Mouse (Mus musculus): ENCODE data around the gene Flvcr2.
"Not testable (repeated sequence)": the region's sequence is repeated elsewhere in the genome, so short reads cannot be mapped to it uniquely, and the experiment has no call there.

Flvcr2 gene

DNA sequence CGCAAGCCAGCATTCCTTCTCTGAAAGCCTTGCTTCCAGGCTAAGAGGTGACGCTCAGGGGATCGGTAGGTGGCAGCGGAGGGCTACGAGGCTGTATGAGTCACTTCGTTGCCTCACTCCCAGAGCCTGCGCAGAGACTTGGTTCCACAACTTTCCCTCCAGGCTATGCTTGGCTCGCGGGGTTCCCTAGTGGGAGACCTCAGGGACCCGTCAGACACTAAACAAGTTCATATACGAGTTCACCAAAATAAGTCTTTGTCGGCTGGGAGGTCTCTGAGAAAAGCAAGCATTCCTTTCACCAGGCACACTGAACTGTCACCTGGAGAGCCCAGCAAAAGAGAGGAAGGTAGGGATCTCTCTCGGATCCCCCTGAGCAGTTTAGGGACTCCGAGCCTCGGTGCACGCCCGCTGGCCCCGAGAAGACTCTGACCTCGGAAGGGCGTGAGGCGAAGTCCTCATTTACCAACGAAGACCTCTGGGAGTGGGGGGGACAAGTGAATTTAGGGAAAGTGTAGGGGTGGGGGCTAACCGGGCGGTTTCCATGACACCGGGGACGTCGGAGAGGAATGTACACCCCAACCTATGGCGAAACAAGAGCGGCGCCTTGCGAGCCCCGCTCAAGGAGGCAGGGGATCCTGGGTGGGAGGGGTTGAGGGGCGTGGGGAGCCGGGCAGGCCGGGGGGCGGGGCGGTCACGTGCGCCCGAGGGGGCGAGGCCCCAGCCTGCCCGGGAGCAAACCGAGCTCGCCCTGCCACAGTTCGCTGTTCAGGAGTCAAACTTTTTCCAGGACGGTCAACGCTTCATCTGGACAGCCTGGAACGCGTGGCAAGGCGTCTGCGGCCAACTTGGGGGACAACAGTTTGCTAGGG lies at the start of gene Flvcr2:
Flvcr2 (plus strand) TSS at position 713 of the 869 bp plus-strand sequence.
- DNase-seq (ENCODE audit: low read depth), result peak; percentile 33

- DNase-seq (ENCODE audit: low read depth), result not testable (repeated sequence)
Observed at GRCm38 (mm10) chr12:85698179-85698578, 48.2 kb upstream of the Flvcr2 start.

- DNase-seq (ENCODE audit: low read depth), result no peak
Observed at GRCm38 (mm10) chr12:85700191-85700841, 46.0 kb upstream of the Flvcr2 start.

- no peak for DNase-seq (ENCODE audit: low read depth)
Observed at GRCm38 (mm10) chr12:85700842-85701223, 45.5 kb upstream of the Flvcr2 start.

DNA sequence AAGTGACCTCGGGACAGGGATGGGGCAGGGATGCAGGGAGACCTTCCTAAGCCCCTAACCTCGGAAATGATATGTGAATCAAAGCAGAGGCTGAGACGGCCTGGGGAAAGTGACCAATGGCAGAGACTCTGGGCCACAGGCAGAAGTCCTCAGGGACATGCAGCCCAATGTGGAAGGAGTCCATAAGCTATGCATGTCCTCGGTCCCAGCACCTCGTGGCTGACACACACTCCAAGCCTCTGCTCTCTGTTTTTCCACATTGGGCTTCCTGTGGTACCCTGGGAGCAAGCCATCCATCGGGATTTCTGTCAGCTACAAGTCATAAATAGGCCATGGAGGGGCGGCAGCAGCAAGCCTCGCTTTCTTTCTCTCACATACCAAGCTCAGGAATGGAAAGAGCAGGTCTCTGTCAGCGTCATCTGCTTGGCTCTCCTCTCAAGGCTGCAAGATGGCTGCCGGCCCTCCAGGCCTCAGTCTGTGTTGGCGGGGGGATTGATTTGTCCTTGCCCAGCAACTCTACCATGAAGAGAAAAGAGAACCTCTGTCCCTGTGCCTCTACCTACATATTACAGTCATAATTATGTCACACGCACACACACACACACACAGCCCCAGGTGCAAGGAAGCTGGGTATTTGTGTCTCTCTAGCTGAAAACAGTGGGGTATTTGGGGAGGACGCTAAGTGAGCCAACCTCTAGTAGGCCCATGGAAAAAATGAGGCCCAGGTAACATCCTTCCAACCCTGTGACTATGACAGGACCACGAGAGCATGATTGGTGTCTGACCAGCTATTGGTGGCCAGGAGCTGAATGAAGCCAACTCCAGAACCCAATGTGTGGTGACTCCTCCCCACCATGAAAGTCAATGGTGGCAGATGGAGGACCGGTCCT lies 43.9 kb upstream of the Flvcr2 start:
- DNase-seq (ENCODE audit: low read depth), result no peak

DNA sequence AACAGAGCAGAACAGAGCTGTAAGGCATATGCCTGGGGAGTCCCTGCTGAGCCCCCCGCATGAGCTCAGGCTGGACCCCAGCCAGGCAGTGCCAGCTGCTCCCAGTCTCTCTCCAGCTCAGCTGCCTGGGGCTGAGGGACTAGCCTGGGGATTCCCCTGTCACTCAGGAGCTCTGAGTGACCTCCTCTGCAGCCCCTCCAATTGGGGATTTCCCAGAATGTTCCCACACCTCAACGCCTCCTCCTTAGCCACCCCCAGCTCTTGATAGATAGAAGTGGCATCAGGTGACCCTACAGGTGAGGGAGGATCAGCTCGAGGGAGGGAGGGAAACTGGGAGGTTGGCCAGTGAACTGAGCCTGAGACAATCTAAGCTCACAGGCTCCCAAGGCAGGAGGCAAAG lies 42.8 kb upstream of the Flvcr2 start:
- DNase-seq (ENCODE audit: low read depth), result no peak

DNA sequence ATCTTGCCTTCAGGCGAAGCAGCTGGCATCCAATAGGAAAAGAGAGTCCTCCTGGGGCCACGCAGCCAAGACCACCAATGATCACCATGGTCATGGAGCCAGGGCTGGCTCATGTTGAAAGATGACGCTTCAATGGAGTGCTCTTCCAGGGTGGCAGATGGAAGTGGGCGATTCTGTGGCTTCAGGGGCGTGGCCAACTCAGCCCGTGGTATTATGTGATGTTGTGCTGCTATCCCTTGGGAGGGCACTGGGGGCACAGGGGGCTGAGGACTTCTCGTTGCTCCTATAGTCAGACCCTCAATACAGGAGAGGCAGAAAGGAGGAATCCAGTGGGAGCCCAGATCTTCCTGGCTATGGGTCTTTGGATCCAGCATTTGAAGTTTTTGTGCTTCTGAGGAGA lies 41.8 kb upstream of the Flvcr2 start:
- peak; percentile 80 for DNase-seq (ENCODE audit: low read depth)

GRCm38 (mm10) chr12:85705002-85705830 lies 41.1 kb upstream of the Flvcr2 start:
- DNase-seq (ENCODE audit: low read depth), result peak; percentile 93

DNA sequence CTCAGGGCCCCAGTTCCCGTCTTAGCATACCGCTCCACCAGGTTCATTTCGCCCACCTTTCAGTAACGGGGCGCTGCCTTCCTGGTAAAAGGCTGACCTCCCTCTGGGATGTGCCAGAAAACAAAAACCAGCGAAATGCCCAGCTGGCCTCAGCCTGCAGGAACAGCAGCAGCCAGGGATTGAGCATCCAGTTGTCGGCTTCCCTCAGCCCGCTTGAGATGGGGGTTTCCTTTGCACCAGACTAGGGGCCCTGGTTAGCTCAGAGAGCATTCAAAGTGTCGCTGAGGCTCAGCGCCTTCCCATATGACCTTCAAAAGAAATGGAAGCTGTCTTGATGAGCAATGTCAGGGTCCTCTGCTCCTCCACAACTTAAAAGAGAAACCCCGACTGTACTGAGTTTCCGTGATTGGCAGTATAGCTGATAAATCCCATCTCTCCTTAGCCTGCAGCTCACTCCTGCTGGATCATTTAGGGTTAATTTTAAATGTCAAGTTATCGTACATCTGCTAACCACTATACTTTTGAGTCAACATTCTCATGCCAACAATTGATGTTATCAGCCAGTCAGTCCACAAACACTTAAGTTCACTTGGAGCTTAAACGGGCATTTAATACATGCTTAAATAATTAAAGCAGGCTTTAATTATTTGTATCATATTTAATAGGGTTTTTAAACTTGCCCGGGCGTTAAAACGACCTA lies 40.4 kb upstream of the Flvcr2 start:
- peak; percentile 57 for DNase-seq (ENCODE audit: low read depth)

- DNase-seq (ENCODE audit: low read depth), result no peak
Observed at GRCm38 (mm10) chr12:85706906-85707305, 39.4 kb upstream of the Flvcr2 start.

DNA sequence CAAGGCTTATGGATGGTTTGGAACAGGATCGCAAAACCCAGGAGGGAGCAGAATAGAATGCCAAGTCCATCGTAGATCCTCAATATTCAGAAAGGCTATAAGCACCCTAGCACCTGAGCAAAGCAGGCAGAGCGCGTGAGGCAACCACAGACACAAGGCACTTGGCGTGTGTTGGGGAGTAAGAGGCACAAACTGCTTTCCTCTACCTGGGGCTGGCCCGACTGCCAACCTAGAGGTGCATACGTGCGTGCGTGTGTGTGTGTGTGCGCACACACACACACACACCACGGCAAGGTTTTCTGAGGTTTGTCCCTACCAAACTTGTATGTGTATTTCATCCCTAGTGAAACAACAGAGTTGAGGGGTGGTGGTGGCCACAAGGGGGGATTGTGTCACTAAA lies 38.9 kb upstream of the Flvcr2 start:
- DNase-seq (ENCODE audit: low read depth), result no peak

GRCm38 (mm10) chr12:85708556-85708955 lies 37.8 kb upstream of the Flvcr2 start:
- no peak for DNase-seq (ENCODE audit: low read depth)

DNA sequence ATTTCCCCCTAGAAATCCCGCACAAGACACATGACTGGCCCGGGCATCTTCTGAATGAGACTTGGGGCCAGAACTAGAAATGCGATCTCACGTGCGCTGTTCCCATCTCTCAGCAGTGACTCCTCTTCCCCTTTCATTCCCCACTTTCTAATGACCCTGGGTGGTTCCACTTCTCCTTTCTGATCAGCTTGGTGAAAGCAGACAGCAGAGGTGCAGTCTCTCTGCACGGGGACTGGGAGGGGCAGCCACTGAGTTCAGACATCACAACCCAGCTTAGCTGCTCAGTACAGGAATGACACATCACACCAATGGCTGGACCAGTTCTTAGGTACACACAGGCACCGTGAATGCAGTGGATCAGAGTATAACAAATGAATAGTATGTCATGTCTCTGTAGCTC lies 35.6 kb upstream of the Flvcr2 start:
- no peak for DNase-seq (ENCODE audit: low read depth)

- DNase-seq (ENCODE audit: low read depth), result peak; percentile 17
Observed at GRCm38 (mm10) chr12:85712587-85712986, 33.8 kb upstream of the Flvcr2 start.

GRCm38 (mm10) chr12:85714126-85714525 lies 32.2 kb upstream of the Flvcr2 start:
- no peak for DNase-seq (ENCODE audit: low read depth)

DNA sequence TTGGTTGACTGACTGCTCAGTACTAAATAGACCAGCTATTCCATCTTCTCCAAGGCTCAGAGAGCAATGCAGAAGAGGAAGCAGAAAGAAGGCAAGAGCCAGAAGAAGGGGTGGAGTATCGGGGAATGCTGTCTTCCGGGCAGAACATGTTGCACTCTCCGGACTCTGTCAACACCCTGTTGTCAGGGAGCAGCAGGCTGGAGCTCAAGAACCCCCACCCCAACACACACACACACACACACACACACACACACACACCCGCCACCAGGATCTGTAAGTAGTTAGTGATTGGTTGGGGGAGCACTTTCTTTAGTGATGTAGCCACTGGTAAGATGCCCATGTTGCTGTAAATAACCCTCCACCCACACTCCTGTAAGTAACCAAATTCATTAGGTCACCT lies 21.0 kb upstream of the Flvcr2 start:
- no peak for DNase-seq (ENCODE audit: low read depth)

DNA sequence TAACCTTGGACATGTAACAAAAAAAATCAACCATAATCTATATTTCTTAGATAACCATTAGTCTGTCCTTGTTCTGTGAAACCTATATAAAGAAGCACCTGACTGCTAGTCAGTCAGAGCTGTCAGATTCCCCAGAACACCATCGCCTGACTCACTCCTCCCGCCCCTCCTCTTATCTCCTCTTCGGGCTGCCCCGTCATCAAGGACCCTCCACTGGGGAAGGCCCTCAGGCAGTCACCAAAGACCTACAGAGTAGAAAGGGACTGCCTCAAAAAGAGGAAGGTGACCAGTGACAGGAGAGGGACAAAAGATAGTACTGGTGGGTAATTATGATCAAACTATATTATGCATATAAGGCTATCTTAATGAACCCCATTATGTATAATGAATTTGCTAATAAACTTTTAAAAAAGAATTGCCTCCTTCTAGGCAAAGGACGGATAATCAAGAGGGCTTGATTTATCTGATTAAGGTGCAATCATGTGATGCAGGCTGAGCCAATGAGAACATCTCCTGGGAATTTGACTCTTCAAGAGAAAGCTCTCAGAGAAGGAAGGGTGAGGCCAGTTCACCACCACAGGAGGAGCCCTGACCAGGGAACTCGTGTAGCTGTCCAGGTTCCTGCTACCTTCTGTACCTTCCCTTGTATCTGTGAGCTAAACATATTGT lies 19.5 kb upstream of the Flvcr2 start:
- peak; percentile 32 for DNase-seq (ENCODE audit: low read depth)

DNA sequence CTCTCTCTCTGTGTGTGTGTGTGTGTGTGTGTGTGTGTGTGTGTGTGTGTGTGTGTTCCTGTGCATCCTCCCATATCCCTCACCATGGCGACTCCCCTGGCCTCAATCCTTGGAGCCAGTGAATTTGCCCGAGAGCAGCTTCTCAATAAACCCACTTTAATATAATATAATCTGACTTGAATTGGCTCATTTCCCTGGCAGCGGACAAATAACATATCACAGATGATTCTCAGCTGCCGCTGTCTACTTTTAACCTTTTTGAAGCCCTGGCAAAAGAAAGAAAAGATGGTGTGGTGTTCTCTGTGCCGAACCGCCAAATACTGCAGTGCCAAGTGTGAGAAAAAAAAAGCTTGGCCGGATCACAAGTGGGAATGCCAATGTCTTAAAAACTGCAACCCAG lies 18.2 kb upstream of the Flvcr2 start:
- no peak for DNase-seq (ENCODE audit: low read depth)

DNA sequence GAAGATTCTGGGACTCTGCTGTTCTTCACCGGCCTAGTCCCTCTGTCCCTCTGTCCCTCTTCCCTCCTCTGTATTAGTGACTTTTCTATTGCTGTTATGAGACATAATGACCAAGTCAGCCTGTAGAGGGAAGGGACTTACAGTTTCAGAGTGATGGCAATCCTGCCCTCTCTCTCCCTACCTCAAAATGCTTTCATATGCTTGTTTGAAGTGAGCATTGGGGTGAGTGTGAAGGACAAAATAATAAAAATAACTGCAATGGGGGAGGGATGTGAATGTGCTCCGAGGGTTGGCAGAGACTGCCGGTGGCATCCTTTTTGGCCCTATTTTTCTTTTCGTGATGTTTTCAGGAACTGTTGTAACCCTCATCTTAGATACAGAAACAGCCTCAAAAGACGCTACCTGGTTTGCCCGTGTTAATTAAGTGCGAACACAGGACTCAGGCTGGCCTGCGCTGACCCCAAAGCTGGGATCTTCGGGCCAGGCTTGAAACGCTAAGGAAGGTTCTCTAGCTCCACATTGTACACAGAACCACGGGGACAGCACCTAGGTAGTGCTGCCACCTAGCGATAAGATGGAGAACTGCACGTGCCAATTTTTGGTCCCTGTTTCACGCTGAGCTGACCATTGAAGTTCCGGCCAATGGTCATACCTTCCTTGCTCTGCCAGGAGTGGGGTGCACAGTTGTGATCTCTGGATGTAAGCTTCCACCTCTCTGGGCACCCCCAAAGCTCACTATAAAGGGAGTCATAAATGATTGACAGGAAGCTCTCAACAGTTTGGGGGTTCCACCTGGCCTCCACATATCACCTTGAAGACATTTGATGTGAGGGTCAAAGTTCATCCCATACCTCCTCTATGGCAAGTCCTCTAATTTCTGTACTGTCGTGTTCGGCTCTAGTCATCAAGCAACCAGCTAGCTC lies 17.1 kb upstream of the Flvcr2 start:
- DNase-seq (ENCODE audit: low read depth), result peak; percentile 72
